Mouse (Mus musculus): Measurements from ENCODE around the gene Anapc16.

DNA sequence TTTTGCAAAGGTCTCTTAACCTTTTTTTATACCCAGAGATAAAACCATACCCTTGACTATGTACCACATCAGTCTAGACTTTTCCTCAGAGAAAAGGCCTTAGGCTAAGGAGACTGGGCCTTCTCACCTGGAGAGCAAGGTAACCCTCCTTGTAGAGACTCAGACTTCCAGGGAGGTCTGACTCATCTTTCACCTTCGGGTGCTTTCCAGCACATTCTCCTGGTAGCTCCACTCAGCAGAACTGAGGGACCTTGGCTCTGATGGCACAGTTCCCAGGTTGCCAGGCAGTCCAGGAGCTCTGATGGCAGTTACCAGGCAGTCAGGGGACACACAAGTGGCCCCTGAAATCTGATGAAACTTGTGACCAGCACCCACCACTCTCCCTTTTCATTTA lies 53.7 kb downstream of the Anapc16 start:
- TF ChIP-seq CTCF (IDR thresholded peaks at IDR 0.05; ENCODE audit: extremely low read depth, insufficient read depth, insufficient read length, insufficient replicate concordance) = no peak
- no peak for TF ChIP-seq POLR2A (IDR thresholded peaks at IDR 0.05; ENCODE audit: low read depth, low read length)
